Mouse (Mus musculus) brain, embryonic 14.5 days (tissue): ENCODE measurements at regions not wholly inside any gene's neighbourhood (a gene's known extent, or its start where the extent isn't known, plus 50 kb on each side); places are given as distances from the start of the nearest gene placed in this dataset.

Experiments
- CTCF ChIP-seq: fragments of 200-500 bp; IDR thresholded peaks from 2 replicates; pipeline ENCODE4 v1.5.1; 2012; ENCODE audit warnings: inconsistent platforms, mild to moderate bottlenecking, moderate library complexity, borderline replicate concordance; ENCODE audit not compliant: insufficient read depth, insufficient read length; ENCODE audit errors: extremely low read depth
- POLR2A ChIP-seq: fragments of 200-500 bp; IDR thresholded peaks from 2 replicates; pipeline ENCODE4 v1.6.1; 2012; ENCODE audit warnings: mild to moderate bottlenecking, inconsistent platforms, borderline replicate concordance; ENCODE audit not compliant: poor library complexity, insufficient read depth, insufficient read length, severe bottlenecking; ENCODE audit errors: extremely low read depth

GRCm38 (mm10) chr9:100277361-100277760 lies 209.2 kb downstream of the Il20rb start:
- no peak for TF ChIP-seq CTCF
- TF ChIP-seq POLR2A, result no peak
